Mouse (Mus musculus) 416B (cell line): Measurements from ENCODE around the gene Gm29106.
"Not testable (repeated sequence)": the region's sequence is repeated elsewhere in the genome, so short reads cannot be mapped to it uniquely, and the experiment has no call there.

ENCODE experiments used
- DNase-seq: peaks from one replicate; pipeline ENCODE4 v3.0.0; 2011; ENCODE audit warnings: low read depth

Gene Gm29106

GRCm38 (mm10) chr1:118176242-118176641 is at the start of gene Gm29106:
Gene Gm29106, plus strand, starts transcription at chr1:118176542.
- DNase-seq: not testable (repeated sequence)

- DNase-seq: no peak
Observed at GRCm38 (mm10) chr1:118228540-118228939, 52.2 kb downstream of the Gm29106 start.

- DNase-seq: no peak
Observed at GRCm38 (mm10) chr1:118236032-118236431, 59.7 kb downstream of the Gm29106 start.
